Mouse (Mus musculus): ENCODE data around the gene 4930402F06Rik. TPM values are rescaled to one million over a fixed set of nuclear protein-coding genes. Genes with fewer than 3 reads are reported as not detected.

4930402F06Rik gene
- polyA plus RNA-seq, 1 experiment from 2014 or later: not detected

GRCm38 (mm10) chr2:35412246-35412645 lies 15.3 kb upstream of the 4930402F06Rik start:
- no peaks in the 10 kb centered on the region for H3K9me3 ChIP-seq (replicated peaks)
- no peaks in the 10 kb centered on the region for H3K27me3 ChIP-seq
- WGBS: 83% methylated on average over 2 of the region's 2 CpGs
- no peaks in the 10 kb centered on the region for H3K4me1 ChIP-seq
- no peaks in the 10 kb centered on the region for H3K36me3 ChIP-seq (ENCODE audit: poor library complexity, severe bottlenecking)
- H3K4me2 ChIP-seq: no peak overlapping the region
- no peak for ATAC-seq
- no peak overlapping the region for H3K4me3 ChIP-seq
- no peak overlapping the region for H3K9ac ChIP-seq
- no peak overlapping the region for H3K27ac ChIP-seq

- Histone ChIP-seq H3K4me2 (no peak overlapping the region), H3K4me3 (no peak overlapping the region), H3K27ac (no peak overlapping the region), H3K4me1 (no peaks in the 10 kb centered on the region), H3K9me3 (replicated peaks) (no peaks in the 10 kb centered on the region), H3K36me3 (ENCODE audit: poor library complexity, severe bottlenecking) (no peaks in the 10 kb centered on the region), H3K27me3 (no peaks in the 10 kb centered on the region), H3K9ac (no peak overlapping the region)
- no peak for ATAC-seq
- 83% methylated on average over 10 of the region's 10 CpGs for WGBS
Observed at GRCm38 (mm10) chr2:35411640-35412190, 14.7 kb upstream of the 4930402F06Rik start.

- no peak overlapping the region for H3K9ac ChIP-seq
- no peaks in the 10 kb centered on the region for H3K4me1 ChIP-seq
- no peak for ATAC-seq
- no peaks in the 10 kb centered on the region for H3K27me3 ChIP-seq
- H3K36me3 ChIP-seq (ENCODE audit: poor library complexity, severe bottlenecking): no peaks in the 10 kb centered on the region
- H3K9me3 ChIP-seq (replicated peaks): no peaks in the 10 kb centered on the region
- 92% methylated on average over 6 of the region's 6 CpGs for WGBS
- no peak overlapping the region for H3K4me3 ChIP-seq
- no peak overlapping the region for H3K4me2 ChIP-seq
- H3K27ac ChIP-seq: no peak overlapping the region
Observed at GRCm38 (mm10) chr2:35409466-35409865, 12.5 kb upstream of the 4930402F06Rik start.

GRCm38 (mm10) chr2:35408409-35409110 lies 11.6 kb upstream of the 4930402F06Rik start:
- H3K36me3 ChIP-seq (ENCODE audit: poor library complexity, severe bottlenecking): no peaks in the 10 kb centered on the region
- no peak overlapping the region for H3K4me3 ChIP-seq
- no peaks in the 10 kb centered on the region for H3K9me3 ChIP-seq (replicated peaks)
- no peak overlapping the region for H3K9ac ChIP-seq
- H3K4me1 ChIP-seq: no peaks in the 10 kb centered on the region
- no peak overlapping the region for H3K4me2 ChIP-seq
- no peak overlapping the region for H3K27ac ChIP-seq
- 79% methylated on average over 5 of the region's 5 CpGs for WGBS
- no peak for ATAC-seq
- H3K27me3 ChIP-seq: no peaks in the 10 kb centered on the region

- 84% methylated on average over 7 of the region's 7 CpGs for WGBS
- Histone ChIP-seq H3K36me3 (ENCODE audit: poor library complexity, severe bottlenecking) (no peaks in the 10 kb centered on the region), H3K27ac (no peak overlapping the region), H3K4me3 (no peak overlapping the region), H3K27me3 (no peaks in the 10 kb centered on the region), H3K4me2 (no peak overlapping the region), H3K9ac (no peak overlapping the region), H3K4me1 (no peaks in the 10 kb centered on the region), H3K9me3 (replicated peaks) (no peaks in the 10 kb centered on the region)
- ATAC-seq: no peak
Observed at GRCm38 (mm10) chr2:35407878-35408277, 10.9 kb upstream of the 4930402F06Rik start.

- no peak for ATAC-seq
- Histone ChIP-seq H3K27me3 (no peaks in the 10 kb centered on the region), H3K36me3 (ENCODE audit: poor library complexity, severe bottlenecking) (no peaks in the 10 kb centered on the region), H3K27ac (no peak overlapping the region), H3K9ac (no peak overlapping the region), H3K9me3 (replicated peaks) (no peaks in the 10 kb centered on the region), H3K4me1 (no peaks in the 10 kb centered on the region), H3K4me3 (no peak overlapping the region), H3K4me2 (no peak overlapping the region)
- 82% methylated on average over 6 of the region's 6 CpGs for WGBS
Observed at GRCm38 (mm10) chr2:35407266-35407665, 10.3 kb upstream of the 4930402F06Rik start.

- ATAC-seq: no peak
- 69% methylated on average over 1 of the region's 1 CpGs for WGBS
Observed at GRCm38 (mm10) chr2:35406611-35407010, 9.6 kb upstream of the 4930402F06Rik start.

GRCm38 (mm10) chr2:35402391-35402790 lies 5.4 kb upstream of the 4930402F06Rik start:
- H3K4me2 ChIP-seq: no peak overlapping the region
- H3K9me3 ChIP-seq (replicated peaks): no peaks in the 10 kb centered on the region
- no peak for ATAC-seq
- H3K4me3 ChIP-seq: no peak overlapping the region
- no peak overlapping the region for H3K9ac ChIP-seq
- H3K36me3 ChIP-seq (ENCODE audit: poor library complexity, severe bottlenecking): no peaks in the 10 kb centered on the region
- H3K4me1 ChIP-seq: no peaks in the 10 kb centered on the region
- WGBS: 93% methylated on average over 16 of the region's 16 CpGs
- H3K27ac ChIP-seq: no peak overlapping the region
- H3K27me3 ChIP-seq: no peaks in the 10 kb centered on the region

More at GRCm38 (mm10) chr2:35406611-35407010, 9.6 kb upstream of the 4930402F06Rik start:
- Histone ChIP-seq H3K4me1 (no peaks in the 10 kb centered on the region), H3K36me3 (ENCODE audit: poor library complexity, severe bottlenecking) (no peaks in the 10 kb centered on the region), H3K27me3 (no peaks in the 10 kb centered on the region), H3K9me3 (replicated peaks) (no peaks in the 10 kb centered on the region), H3K4me3 (no peak overlapping the region), H3K27ac (no peak overlapping the region), H3K4me2 (no peak overlapping the region), H3K9ac (no peak overlapping the region)

- WGBS: 91% methylated on average over 7 of the region's 7 CpGs
Observed at GRCm38 (mm10) chr2:35400739-35401138, 3.8 kb upstream of the 4930402F06Rik start.

GRCm38 (mm10) chr2:35398184-35398828 lies 1.3 kb upstream of the 4930402F06Rik start:
- no peaks in the 10 kb centered on the region for H3K36me3 ChIP-seq (ENCODE audit: poor library complexity, severe bottlenecking)
- WGBS: 83% methylated on average over 6 of the region's 6 CpGs
- no peak overlapping the region for H3K9ac ChIP-seq
- no peaks in the 10 kb centered on the region for H3K9me3 ChIP-seq (replicated peaks)
- H3K4me3 ChIP-seq: no peak overlapping the region
- H3K27me3 ChIP-seq: no peaks in the 10 kb centered on the region
- no peak overlapping the region for H3K4me2 ChIP-seq
- no peak overlapping the region for H3K27ac ChIP-seq
- no peaks in the 10 kb centered on the region for H3K4me1 ChIP-seq
- no peak for ATAC-seq

More at GRCm38 (mm10) chr2:35400739-35401138, 3.8 kb upstream of the 4930402F06Rik start:
- H3K4me1 ChIP-seq: no peaks in the 10 kb centered on the region
- H3K27ac ChIP-seq: no peak overlapping the region
- H3K4me3 ChIP-seq: no peak overlapping the region
- no peak for ATAC-seq
- no peak overlapping the region for H3K9ac ChIP-seq
- H3K36me3 ChIP-seq (ENCODE audit: poor library complexity, severe bottlenecking): no peaks in the 10 kb centered on the region
- no peaks in the 10 kb centered on the region for H3K9me3 ChIP-seq (replicated peaks)
- no peak overlapping the region for H3K4me2 ChIP-seq
- no peaks in the 10 kb centered on the region for H3K27me3 ChIP-seq

- H3K4me1 ChIP-seq: no peaks in the 10 kb centered on the region
- H3K4me3 ChIP-seq: no peak overlapping the region
- 56% methylated on average over 11 of the region's 11 CpGs for WGBS
- no peak overlapping the region for H3K27ac ChIP-seq
- no peak for ATAC-seq
- H3K4me2 ChIP-seq: no peak overlapping the region
- no peaks in the 10 kb centered on the region for H3K27me3 ChIP-seq
- no peaks in the 10 kb centered on the region for H3K9me3 ChIP-seq (replicated peaks)
- no peaks in the 10 kb centered on the region for H3K36me3 ChIP-seq (ENCODE audit: poor library complexity, severe bottlenecking)
- H3K9ac ChIP-seq: no peak overlapping the region
Observed at GRCm38 (mm10) chr2:35397590-35398173, 707 bp upstream of the 4930402F06Rik start.

- 84% methylated on average over 9 of the region's 9 CpGs for WGBS
Observed at GRCm38 (mm10) chr2:35385441-35385871, 11.5 kb downstream of the 4930402F06Rik start.

More at GRCm38 (mm10) chr2:35385441-35385871, 11.5 kb downstream of the 4930402F06Rik start:
- no peak overlapping the region for H3K4me2 ChIP-seq
- H3K27me3 ChIP-seq: no peaks in the 10 kb centered on the region
- H3K4me1 ChIP-seq: no peaks in the 10 kb centered on the region
- H3K4me3 ChIP-seq: no peak overlapping the region
- no peak for ATAC-seq
- no peak overlapping the region for H3K27ac ChIP-seq
- no peaks in the 10 kb centered on the region for H3K36me3 ChIP-seq (ENCODE audit: poor library complexity, severe bottlenecking)
- no peak overlapping the region for H3K9ac ChIP-seq
- H3K9me3 ChIP-seq (replicated peaks): peaks cover 4% of the 10 kb centered on the region; the same call in 1 of the 2 replicates

Measured in forebrain, embryonic 13.5 days (tissue).